Mouse (Mus musculus) CD8-positive naive resting alpha-beta T cell, adult 2 months (primary cell): ENCODE measurements around the gene Rps6kl1.
A peak's percentile ranks its signal among the peaks of the same experiment; 100 is the strongest.

ENCODE experiments used
- DNase-seq, 2 experiments: peaks; one replicate each; pipeline ENCODE4 v3.0.0; 2022; ENCODE audit warnings: low read depth in 2 of 2, low spot score in 2 of 2

The Rps6kl1 gene

DNA sequence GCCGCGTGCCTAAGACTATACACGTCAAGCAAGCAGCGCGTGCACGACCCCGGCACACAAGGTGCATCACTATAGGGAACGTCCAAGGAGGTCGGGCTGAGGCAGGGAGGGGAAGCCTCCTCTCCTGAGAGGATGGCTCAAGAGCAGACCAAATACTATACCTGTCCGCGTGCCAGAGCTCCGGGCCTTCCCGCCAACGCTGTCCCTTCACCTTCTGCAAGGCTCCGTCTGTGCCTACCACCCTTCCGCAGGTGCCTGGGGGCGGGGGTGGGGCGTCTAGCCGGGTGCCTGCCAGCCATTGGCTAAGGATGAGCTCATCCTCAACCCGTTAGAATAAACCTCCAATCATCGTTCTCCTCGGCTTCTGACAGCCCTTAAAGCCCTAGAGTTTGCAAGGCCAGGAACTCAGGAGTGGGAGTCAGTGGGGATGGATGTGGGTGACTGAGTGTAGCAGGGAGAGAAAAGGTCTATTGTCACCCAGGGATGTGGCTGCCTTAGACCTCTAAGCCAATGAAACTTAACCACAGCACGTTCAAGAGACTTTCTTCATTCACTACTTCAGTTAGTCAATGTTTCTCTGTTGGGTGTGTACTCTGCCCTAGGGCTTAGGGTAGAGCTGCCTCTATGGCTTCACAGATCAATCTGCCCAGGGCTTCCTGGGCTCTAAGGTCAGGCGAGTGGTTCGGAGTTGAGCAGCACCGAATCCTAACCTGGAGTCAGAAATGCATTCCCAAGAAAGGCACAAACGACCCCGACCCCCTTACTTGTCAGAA lies at the start of gene Rps6kl1:
Gene Rps6kl1, minus strand, starts transcription at position 263 of the 773 bp plus-strand sequence.
- DNase-seq, result peak; percentile 47 to 65

DNA sequence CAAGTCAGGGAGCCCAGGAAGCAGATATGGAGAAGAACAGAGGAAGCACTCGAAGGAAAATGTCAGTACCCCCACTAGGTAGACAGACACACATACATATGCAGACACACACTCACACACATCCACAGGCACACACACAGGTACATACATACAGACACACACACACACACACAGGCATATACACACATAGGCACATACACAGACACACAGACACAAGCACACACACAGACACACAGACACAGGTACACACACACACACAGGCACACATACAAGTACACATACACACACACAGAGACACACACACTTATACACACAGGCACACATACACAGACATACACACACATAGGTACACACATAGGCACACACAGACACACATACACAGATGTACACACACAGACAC lies 48.9 kb upstream of the Rps6kl1 start:
- no peak for DNase-seq

DNA sequence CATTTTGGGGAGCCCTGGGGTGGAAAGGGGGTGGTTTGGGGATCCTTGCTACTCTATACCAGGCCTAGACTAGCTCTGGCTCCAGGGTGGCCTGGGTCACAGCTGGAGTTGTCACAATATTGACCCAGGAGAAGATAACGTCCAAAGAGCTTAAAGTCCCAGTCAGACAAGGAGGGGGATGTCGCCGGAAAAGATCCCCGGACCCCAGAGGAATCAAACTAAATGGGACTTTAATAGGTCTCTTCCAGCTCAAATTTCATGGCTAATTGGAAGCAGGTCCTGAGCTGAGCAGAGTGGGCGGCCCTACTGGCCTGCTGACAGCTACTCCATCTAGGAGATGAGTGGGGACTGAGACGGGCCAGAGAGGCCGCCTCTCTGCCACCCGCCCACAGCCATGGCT lies 46.9 kb upstream of the Rps6kl1 start:
- no peak for DNase-seq

DNA sequence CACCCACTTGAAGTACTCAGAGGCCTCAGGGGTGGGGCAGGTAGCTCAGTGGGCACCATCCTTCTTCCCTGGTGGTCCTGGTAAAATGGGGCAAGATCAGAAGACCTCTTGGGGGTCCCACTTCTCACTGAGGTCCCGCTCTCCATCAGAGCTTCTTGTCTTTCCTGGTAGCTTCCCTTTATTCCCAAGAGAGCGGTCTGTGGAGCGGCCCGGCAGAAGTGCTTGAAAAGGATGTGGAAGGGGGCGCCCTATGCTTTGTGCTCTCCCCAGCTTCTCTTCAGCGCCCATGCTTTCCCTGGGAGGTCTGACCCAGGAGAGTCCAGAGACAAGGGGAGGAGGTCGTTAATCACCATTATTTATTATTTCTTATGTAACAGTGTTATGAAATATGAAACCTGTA lies 46.3 kb upstream of the Rps6kl1 start:
- DNase-seq, result no peak

DNA sequence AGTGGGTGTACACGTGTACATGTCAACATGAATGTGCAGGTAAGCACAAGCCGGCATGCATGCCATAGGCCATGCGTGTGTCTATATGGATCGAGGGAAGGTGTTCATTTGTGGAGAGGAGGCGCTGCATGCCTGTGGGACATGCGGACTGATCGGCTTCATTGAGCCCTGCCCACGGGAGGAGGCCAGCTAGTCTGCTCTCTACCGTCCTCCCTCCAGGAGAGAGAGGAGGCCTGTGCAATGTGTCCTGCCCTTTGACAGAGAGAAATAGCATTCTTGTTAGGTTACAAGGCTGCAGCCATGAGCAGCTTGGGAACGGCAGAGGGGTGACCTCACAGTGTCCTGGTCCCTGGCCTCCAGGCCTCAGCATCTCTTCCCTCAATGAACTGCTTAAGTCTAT lies 45.1 kb upstream of the Rps6kl1 start:
- no peak for DNase-seq

DNA sequence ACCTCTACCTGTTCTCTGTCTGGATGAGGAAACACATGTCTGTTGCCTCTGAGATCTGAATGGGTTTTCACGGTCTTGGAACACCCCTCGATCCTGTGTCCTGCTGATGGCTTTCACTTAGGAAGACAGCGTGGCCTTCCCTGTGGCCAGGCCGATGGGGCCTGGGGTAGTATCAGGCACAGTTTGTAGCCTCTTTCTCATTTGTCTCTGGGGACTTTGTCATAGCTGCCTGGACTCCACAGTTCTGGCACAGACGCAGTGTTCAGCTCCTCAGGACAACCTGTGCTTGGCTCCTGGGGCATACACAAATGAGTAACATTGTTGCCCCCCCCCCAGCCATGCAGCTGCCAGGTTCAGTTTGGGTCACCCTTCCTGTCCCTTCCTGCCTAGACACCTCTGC lies 44.0 kb upstream of the Rps6kl1 start:
- DNase-seq, result no peak

DNA sequence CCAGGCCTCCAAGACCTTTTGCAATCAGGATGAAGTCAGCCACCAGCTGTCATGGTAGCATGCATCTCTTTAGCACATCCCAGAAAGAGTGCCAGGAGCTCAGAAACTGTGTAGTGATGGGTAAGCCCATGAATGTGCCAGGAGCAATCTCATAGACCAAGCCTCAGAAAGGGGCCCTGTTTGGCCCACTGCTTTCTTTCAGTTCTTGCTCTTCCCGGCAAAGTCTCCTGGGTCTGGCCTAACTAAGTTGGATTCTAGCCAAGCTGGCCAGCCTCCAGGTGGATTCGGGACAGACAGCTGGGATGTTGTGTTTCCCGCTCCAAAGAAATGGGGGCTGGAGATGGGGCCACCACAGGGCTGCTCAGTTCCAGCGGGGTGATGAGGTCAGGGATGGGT lies 43.6 kb upstream of the Rps6kl1 start:
- no peak for DNase-seq

DNA sequence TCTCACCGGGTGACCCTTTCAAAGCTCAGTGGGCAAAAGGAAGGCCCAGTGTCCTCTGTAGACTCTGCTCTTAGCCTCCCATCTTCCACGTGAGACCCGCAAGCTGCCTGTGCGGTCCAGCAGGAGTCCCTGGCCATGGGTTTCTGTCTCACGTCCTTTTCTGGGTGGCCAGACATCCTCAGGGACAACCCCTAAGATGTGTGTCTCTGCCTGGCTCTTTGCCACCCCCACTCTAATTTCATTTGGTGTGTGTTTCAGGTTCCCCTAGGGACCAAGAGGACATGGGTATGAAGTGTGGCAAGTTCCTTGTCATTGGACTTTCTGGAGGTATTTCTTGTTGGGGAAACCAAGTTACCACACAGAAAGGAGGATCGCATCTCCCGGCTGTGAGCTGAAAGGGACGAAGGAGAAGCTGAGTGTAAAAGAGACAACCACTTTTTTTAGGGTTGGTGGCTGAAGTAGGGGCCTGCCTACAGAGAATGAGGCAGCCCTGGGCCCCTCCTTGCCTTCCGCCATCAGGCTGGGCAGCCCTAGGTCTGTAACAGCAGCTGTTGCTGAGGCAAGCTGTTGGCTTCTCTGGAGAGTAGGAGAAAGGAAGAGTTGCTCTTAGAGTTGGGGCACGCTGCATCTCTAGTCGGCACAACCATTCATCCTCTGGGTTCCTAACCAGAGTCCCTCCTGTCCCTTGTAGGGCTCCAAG lies 43.0 kb upstream of the Rps6kl1 start:
- no peak for DNase-seq

DNA sequence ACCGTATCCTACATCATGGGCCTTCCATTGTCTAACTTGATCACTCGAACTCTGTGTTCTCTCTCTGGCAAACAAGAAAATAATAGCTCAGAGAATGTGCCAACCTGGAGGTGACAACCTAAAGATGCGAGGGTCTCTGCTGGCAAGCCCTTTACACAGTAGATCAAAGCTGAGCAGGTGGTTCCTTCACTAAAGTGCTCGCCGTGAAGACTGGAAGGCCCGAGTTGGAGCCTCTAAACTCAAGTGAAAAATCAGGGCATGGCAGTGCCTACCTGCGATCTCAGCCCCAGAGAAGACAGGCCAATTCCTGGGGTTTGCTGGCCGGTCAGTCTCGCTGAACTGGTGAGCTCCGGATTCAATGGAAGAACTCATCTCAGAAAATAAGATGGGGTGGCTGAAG lies 42.1 kb upstream of the Rps6kl1 start:
- DNase-seq, result no peak

DNA sequence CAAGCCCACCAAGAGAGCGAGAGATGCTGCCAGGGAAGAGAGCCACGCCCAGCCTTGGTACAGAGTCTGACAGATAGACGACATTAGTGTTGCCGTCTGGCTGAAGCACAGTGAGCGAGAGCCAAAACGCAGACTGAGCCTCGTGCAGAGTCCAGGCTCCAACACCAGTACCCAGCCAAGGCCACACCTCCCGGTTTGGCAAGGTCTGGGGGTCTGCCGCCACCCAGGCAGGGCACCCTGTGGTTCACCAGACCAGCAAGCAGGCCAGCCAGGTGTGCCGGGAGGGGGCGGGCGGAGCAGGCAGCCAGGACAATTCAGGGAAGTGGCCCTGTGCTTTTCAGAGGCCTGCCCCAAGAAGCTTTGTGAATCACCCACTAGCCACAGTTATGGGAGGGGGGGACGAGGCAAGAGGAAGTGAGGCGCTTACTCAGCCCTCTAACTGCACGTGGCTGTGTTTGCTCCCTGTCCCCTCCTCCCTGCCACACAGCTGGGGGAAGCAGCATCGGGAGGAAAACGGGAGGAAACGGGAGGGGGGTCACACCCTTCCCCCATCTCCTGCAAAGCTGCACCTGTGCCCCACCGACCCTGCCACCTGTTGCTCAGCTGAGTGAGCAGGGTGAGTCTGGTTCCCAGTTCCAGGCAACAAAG lies 41.5 kb upstream of the Rps6kl1 start:
- DNase-seq, result no peak

DNA sequence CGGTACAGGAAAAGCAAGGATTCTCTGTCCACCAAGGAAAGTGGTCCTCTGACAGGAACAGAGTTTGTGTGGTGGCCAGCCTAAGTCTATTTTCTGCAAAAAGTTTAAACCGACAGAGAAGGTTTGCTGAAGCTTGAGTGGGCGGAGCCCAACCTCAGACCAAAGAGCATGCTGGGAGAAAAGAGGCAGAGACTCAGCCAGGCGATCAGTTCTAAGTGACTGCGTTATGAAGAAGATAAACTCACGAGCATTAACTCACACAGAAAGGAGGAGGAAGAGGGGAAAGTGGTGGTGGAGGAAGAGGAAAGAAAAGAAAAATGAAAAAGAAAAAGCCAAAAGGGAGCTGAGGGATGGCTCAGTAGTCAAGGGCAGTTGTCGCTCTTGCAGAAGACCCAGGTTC lies 39.2 kb upstream of the Rps6kl1 start:
- DNase-seq, result no peak

DNA sequence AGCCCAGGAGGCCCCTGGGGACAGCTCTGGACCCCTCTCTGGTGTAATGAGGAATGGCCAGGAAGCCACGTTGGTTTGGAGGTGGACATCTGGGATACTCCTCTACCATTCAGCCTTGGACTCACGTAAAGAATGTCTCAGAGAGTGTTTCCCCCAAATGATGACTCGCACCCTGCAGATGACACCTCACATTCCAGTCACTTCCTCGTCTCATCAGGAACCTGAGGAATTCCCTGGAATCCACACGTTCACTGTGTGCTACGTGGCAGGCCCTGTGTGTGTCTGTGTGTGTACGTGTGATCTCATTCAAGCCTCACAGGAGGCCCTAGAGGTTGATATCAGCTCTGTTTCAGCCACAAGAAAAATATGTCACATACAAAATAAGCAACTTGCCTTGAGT lies 35.3 kb upstream of the Rps6kl1 start:
- DNase-seq, result no peak

DNA sequence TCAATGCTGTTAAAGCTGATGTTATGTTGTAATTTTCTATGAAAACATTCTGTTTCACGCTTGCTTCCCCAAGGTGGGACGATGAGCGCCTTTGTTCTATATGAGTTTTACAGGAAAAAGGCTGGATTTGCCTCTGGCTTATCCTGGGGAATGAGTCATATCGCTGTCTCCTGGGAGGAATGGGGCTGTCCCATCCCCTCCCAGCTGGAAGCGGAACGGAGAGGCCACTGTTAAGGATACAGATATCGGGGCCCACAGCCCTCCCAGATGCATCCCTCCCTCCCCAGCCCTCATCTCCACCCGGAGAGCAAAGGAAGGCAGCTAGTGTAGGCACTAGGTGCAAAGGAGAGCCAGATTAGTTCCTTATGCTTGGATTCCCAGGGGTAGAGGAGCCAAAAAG lies 34.7 kb upstream of the Rps6kl1 start:
- DNase-seq, result no peak

DNA sequence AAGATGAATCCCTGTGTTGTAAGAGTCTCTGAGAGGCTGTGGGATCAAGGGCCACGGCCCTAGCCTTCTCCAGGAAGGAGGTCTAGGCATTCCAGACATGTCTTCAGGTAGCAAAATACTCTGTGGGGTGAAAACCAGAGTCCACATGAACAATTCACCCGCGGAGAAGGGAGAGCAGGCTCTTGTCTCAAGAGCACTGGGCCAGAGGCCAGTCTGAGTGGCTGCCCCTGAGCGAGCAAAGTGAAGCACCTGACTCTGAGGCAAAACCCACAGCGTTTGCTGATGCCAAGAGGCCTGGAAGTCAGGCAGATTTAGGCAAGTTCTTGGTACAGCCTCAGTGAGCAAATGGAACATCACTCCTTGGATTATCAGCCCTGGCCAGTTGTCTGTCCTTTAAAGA lies 33.1 kb upstream of the Rps6kl1 start:
- no peak for DNase-seq

DNA sequence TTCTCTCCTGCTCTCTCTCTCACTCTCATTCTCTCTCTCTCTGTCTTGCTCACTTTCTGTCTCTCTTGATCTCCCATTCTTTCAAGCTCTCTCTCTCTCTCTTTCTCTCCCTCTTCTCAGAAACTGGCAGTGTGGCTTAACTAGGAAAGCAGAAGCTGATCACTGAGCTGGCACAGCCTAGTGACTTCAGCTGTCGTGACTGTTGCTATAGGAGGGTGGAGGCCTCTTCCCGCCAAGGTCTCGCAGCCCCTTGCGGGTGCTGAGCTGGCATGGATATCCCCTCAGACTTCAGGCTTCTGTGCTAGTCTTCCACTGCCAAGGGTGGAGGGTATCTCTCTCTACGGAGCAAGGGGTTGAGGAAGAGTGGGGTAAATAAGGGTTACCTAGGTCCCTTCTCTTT lies 31.8 kb upstream of the Rps6kl1 start:
- no peak for DNase-seq

DNA sequence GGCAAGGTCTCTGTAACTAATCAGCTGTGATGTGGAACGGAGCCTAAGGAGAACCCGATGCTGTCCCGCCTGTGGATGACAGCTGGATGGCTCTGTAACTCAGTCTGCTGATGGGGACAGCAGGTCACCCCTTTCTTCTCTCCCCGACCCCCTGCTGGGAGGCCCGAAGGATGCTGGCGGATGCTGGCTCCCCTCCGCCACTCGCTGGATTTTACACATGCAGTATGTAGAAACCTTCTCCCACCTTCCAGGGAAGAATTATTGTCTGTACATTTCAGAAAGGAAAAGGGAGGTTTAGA lies 31.2 kb upstream of the Rps6kl1 start:
- DNase-seq, result no peak

DNA sequence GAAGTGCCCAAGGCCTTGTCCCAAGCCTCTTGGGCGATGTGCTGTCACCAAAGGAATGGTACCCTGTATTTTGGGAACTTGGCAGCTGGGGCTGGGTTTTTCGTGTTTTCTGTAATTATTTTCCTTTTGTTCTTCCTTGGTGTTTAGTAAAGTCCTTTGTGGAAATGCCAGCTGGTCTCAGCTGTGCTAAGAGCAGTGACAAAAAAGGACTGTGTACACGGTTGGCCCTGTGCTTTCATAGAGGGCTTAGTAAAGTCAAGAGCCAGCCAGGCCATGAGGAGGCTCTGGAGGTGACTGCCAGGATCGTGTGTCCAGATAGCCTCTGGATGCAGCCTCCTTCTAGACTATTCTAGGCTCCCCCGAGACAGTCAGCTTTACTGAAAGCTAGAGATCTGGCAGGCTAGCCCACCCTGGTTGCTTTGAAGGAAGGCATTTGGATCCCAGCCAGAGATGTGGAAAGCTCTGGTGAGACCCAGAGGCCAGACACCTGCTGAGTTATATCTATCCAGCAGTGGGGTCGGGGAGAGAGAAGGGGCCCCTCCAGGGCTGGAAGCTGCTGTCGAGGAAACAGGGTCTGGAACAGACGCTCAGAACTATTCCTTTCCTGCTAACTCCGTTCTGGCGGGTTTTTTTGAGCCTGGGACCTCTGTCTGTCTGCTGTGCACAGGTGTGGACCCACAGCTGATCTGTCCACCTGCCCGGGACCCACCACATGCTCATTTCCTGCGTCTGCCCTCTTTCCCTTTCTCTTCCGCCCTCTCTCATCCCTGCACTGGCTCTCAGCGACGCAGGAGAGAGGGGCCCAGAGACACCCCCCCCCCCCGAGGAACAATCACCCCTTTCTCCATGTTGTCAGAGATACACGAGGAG lies 30.6 kb upstream of the Rps6kl1 start:
- DNase-seq, result no peak

DNA sequence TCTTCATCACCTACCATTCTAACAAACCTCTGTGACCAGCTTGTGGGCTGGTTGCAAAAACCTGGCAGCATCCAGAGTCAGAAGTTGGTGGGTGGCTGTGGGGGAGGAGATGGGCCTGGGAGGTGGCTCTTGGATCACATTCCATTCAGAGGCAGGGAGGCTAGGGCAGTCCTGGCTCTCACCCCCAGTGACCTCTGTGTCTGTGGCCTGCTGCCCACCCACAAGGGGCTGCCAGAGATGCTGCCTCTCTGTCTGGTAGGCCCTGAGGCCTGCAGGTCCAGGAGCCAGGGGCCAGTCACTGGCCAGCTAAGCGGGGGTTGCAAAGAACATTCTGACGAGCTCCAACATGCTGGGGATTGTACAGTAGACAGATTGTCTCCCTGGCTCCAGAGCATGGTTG lies 27.2 kb upstream of the Rps6kl1 start:
- DNase-seq, result no peak

DNA sequence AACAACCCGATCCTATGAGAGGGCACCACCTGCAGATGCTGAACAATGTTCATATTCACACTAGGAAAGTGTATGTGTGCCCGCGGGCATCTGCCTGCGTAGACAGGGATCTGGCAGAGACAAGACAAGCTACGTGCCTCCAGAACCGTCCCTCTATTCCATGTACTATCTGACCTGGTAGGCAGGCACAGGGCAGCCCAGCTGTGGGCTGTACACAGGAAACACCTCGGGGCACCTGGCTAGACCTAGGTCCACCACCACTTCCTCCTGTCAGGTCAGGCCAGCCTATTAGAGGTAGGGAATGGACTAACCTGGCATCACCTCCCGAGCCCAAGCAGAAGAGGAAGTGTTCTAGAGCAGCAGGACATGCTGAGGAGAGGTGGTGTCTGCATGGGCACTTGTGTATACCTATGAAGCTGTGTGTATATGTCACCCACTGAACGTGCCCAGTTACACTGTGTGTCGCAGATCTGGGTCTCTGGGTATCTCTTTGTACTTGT lies 26.7 kb upstream of the Rps6kl1 start, which contains the start of gene Pgf:
Gene Pgf, minus strand, starts transcription at position 51 of the 500 bp plus-strand sequence.
- no peak for DNase-seq

DNA sequence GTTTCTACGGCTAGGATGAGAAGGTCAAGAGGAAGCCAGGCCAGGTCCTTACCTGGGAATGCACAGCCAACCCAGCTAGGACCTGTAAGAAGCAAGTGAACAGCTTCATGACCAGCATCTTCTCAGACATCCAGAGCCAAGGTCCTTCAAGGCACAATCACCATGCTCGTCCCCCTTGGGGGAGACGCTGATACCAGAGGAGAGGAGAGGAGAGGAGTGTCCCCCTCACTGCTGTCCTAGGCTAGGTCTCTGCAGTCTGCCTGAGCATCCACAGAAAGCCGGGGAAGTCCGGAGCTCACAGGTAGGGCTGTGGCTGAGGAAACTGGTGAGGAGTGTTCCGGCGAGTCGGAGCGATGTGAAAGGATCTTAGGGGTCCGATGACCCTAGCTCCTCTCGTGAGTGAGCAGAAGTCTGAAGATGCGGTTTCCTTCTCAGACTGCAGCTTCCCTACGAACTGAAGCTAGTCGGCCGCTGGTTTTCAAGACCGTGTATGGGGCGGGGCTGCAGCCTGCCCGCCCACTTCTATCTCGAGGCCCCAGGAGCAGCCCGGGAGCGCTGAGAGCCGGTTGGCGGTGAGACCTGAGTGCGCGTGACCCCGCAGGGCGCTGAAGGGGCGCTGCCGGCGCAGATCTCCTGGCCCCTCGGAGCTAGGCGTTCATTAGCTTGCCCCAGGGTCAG lies 25.9 kb upstream of the Rps6kl1 start:
- DNase-seq, result peak in 1 of 2 experiments; percentile 14
